Mouse (Mus musculus): ENCODE data around the gene Ccl11. TPM values are rescaled to one million over a fixed set of nuclear protein-coding genes. Genes with fewer than 3 reads are reported as not detected.

Ccl11 gene
- polyA plus RNA-seq, 1 experiment from 2014 or later, result not detected

- no peak overlapping the region for H3K27ac ChIP-seq (replicated peaks)
- DNase-seq (ENCODE audit: low spot score), result no peak
- no peaks in the 10 kb centered on the region for H3K27me3 ChIP-seq (replicated peaks; ENCODE audit: low read depth, poor library complexity, severe bottlenecking)
- no peaks in the 10 kb centered on the region for H3K36me3 ChIP-seq (replicated peaks)
- H3K9me3 ChIP-seq, result no peaks in the 10 kb centered on the region
- H3K4me3 ChIP-seq, result no peak overlapping the region
- 0 out of 2 replicates have a peak, but pooled peaks cover 5% of the 10 kb centered on the region for H3K4me1 ChIP-seq
Observed at GRCm38 (mm10) chr11:82032136-82032535, 25.5 kb upstream of the Ccl11 start.

GRCm38 (mm10) chr11:82032678-82033344 lies 24.8 kb upstream of the Ccl11 start:
- WGBS, result 61% methylated on average over 8 of the region's 8 CpGs
- Histone ChIP-seq H3K4me1 (0 out of 2 replicates have a peak, but pooled peaks cover 5% of the 10 kb centered on the region), H3K36me3 (replicated peaks) (no peaks in the 10 kb centered on the region), H3K9me3 (no peaks in the 10 kb centered on the region), H3K27me3 (replicated peaks; ENCODE audit: low read depth, poor library complexity, severe bottlenecking) (no peaks in the 10 kb centered on the region), H3K27ac (replicated peaks) (no peak overlapping the region), H3K4me3 (no peak overlapping the region)
- no peak for DNase-seq (ENCODE audit: low spot score)

GRCm38 (mm10) chr11:82034446-82034845 lies 23.2 kb upstream of the Ccl11 start:
- Histone ChIP-seq H3K9me3 (no peaks in the 10 kb centered on the region), H3K36me3 (replicated peaks) (no peaks in the 10 kb centered on the region), H3K4me3 (no peak overlapping the region), H3K4me1 (0 out of 2 replicates have a peak, but pooled peaks cover 5% of the 10 kb centered on the region), H3K27ac (replicated peaks) (no peak overlapping the region), H3K27me3 (replicated peaks; ENCODE audit: low read depth, poor library complexity, severe bottlenecking) (no peaks in the 10 kb centered on the region)
- 87% methylated on average over 7 of the region's 7 CpGs for WGBS
- no peak for DNase-seq (ENCODE audit: low spot score)

- Histone ChIP-seq H3K4me1 (0 out of 2 replicates have a peak, but pooled peaks cover 5% of the 10 kb centered on the region), H3K4me3 (no peak within 1 kb of the TSS), H3K36me3 (replicated peaks) (no peaks in the 10 kb centered on the region), H3K27me3 (replicated peaks; ENCODE audit: low read depth, poor library complexity, severe bottlenecking) (no peaks in the 10 kb centered on the region), H3K9me3 (no peaks in the 10 kb centered on the region), H3K27ac (replicated peaks) (no peak within 1 kb of the TSS)
- no peak for DNase-seq (ENCODE audit: low spot score)
- WGBS, result 41% methylated on average over 5 of the region's 5 CpGs
Observed at GRCm38 (mm10) chr11:82035356-82035755, 22.3 kb upstream of the Ccl11 start, which contains the start of gene Ccl2. Ccl2 (plus strand) TSS chr11:82035571.

- no peak overlapping the region for H3K27ac ChIP-seq (replicated peaks)
Observed at GRCm38 (mm10) chr11:82035857-82036256, 21.8 kb upstream of the Ccl11 start.

GRCm38 (mm10) chr11:82038535-82038934 lies 19.1 kb upstream of the Ccl11 start, which contains the start of gene Gm17268:
Gm17268 (minus strand) TSS chr11:82038562.
- WGBS, result 59% methylated on average over 2 of the region's 2 CpGs
- Histone ChIP-seq H3K9me3 (no peaks in the 10 kb centered on the region), H3K4me3 (no peak within 1 kb of the TSS), H3K4me1 (0 out of 2 replicates have a peak, but pooled peaks cover 5% of the 10 kb centered on the region), H3K36me3 (replicated peaks) (no peaks in the 10 kb centered on the region), H3K27ac (replicated peaks) (no peak within 1 kb of the TSS), H3K27me3 (replicated peaks; ENCODE audit: low read depth, poor library complexity, severe bottlenecking) (no peaks in the 10 kb centered on the region)
- DNase-seq (ENCODE audit: low spot score), result no peak

More at GRCm38 (mm10) chr11:82035857-82036256, 21.8 kb upstream of the Ccl11 start:
- 0 out of 2 replicates have a peak, but pooled peaks cover 5% of the 10 kb centered on the region for H3K4me1 ChIP-seq
- 89% methylated on average over 2 of the region's 2 CpGs for WGBS
- H3K9me3 ChIP-seq, result no peaks in the 10 kb centered on the region
- no peak for DNase-seq (ENCODE audit: low spot score)
- no peaks in the 10 kb centered on the region for H3K27me3 ChIP-seq (replicated peaks; ENCODE audit: low read depth, poor library complexity, severe bottlenecking)
- H3K4me3 ChIP-seq, result no peak overlapping the region
- no peaks in the 10 kb centered on the region for H3K36me3 ChIP-seq (replicated peaks)

- 84% methylated on average over 3 of the region's 3 CpGs for WGBS
- Histone ChIP-seq H3K36me3 (replicated peaks) (no peaks in the 10 kb centered on the region), H3K4me1 (0 out of 2 replicates have a peak, but pooled peaks cover 5% of the 10 kb centered on the region), H3K4me3 (no peak overlapping the region), H3K9me3 (no peaks in the 10 kb centered on the region), H3K27ac (replicated peaks) (no peak overlapping the region), H3K27me3 (replicated peaks; ENCODE audit: low read depth, poor library complexity, severe bottlenecking) (no peaks in the 10 kb centered on the region)
- DNase-seq (ENCODE audit: low spot score), result no peak
Observed at GRCm38 (mm10) chr11:82039132-82039660, 18.4 kb upstream of the Ccl11 start.

- H3K27ac ChIP-seq (replicated peaks), result no peak overlapping the region
- no peak overlapping the region for H3K4me3 ChIP-seq
- whole genome bisulfite sequencing, result 94% methylated on average over 4 of the region's 4 CpGs
- no peak for DNase-seq (ENCODE audit: low spot score)
- no peaks in the 10 kb centered on the region for H3K4me1 ChIP-seq
- H3K9me3 ChIP-seq, result no peaks in the 10 kb centered on the region
- no peaks in the 10 kb centered on the region for H3K27me3 ChIP-seq (replicated peaks; ENCODE audit: low read depth, poor library complexity, severe bottlenecking)
- no peaks in the 10 kb centered on the region for H3K36me3 ChIP-seq (replicated peaks)
Observed at GRCm38 (mm10) chr11:82041671-82042080, 15.9 kb upstream of the Ccl11 start.

- DNase-seq (ENCODE audit: low spot score), result no peak
- no peak within 1 kb of the TSS for H3K27ac ChIP-seq (replicated peaks)
- peaks cover 6% of the 10 kb centered on the region for H3K4me1 ChIP-seq
- no peaks in the 10 kb centered on the region for H3K36me3 ChIP-seq (replicated peaks)
- WGBS, result 85% methylated on average over 3 of the region's 3 CpGs
- H3K9me3 ChIP-seq, result no peaks in the 10 kb centered on the region
- no peak within 1 kb of the TSS for H3K4me3 ChIP-seq
- H3K27me3 ChIP-seq (replicated peaks; ENCODE audit: low read depth, poor library complexity, severe bottlenecking), result no peaks in the 10 kb centered on the region
Observed at GRCm38 (mm10) chr11:82045471-82045870, 12.2 kb upstream of the Ccl11 start, which contains the start of gene Ccl7. Ccl7 (plus strand) TSS chr11:82045712.

GRCm38 (mm10) chr11:82047746-82048415 lies 9.7 kb upstream of the Ccl11 start:
- 35% methylated on average over 6 of the region's 6 CpGs for WGBS
- H3K4me3 ChIP-seq, result no peak overlapping the region
- peak; percentile 67 for DNase-seq (ENCODE audit: low spot score)

GRCm38 (mm10) chr11:82053849-82054248 lies 3.8 kb upstream of the Ccl11 start:
- no peak overlapping the region for H3K4me3 ChIP-seq
- H3K27me3 ChIP-seq (replicated peaks; ENCODE audit: low read depth, poor library complexity, severe bottlenecking), result no peaks in the 10 kb centered on the region
- no peaks in the 10 kb centered on the region for H3K9me3 ChIP-seq
- WGBS, result 90% methylated on average over 7 of the region's 7 CpGs
- H3K36me3 ChIP-seq (replicated peaks), result no peaks in the 10 kb centered on the region
- peaks cover 2% of the 10 kb centered on the region; the same call in 1 of the 2 replicates for H3K4me1 ChIP-seq
- no peak overlapping the region for H3K27ac ChIP-seq (replicated peaks)
- no peak for DNase-seq (ENCODE audit: low spot score)

More at GRCm38 (mm10) chr11:82047746-82048415, 9.7 kb upstream of the Ccl11 start:
- Histone ChIP-seq H3K4me1 (peaks cover 6% of the 10 kb centered on the region), H3K36me3 (replicated peaks) (no peaks in the 10 kb centered on the region), H3K27me3 (replicated peaks; ENCODE audit: low read depth, poor library complexity, severe bottlenecking) (no peaks in the 10 kb centered on the region), H3K9me3 (no peaks in the 10 kb centered on the region), H3K27ac (replicated peaks) (no peak overlapping the region)

- Histone ChIP-seq H3K27me3 (replicated peaks; ENCODE audit: low read depth, poor library complexity, severe bottlenecking) (no peaks in the 10 kb centered on the region), H3K4me3 (no peak overlapping the region), H3K4me1 (no peaks in the 10 kb centered on the region), H3K36me3 (replicated peaks) (no peaks in the 10 kb centered on the region), H3K27ac (replicated peaks) (no peak overlapping the region), H3K9me3 (no peaks in the 10 kb centered on the region)
- no peak for DNase-seq (ENCODE audit: low spot score)
- 62% methylated on average over 3 of the region's 3 CpGs for WGBS
Observed at GRCm38 (mm10) chr11:82062226-82062625, 4.6 kb downstream of the Ccl11 start.
